Mouse (Mus musculus) MEL (cell line): ENCODE measurements at regions not wholly inside any gene's neighbourhood (a gene's known extent, or its start where the extent isn't known, plus 50 kb on each side); places are given as distances from the start of the nearest gene placed in this dataset.

Source experiments
- DNase-seq: peaks from one replicate; pipeline ENCODE4 v3.0.0; 2011; ENCODE audit warnings: low read depth, low spot score
- H3K27ac ChIP-seq: 2 replicates; pipeline ENCODE4 v1.5.1; 2012; ENCODE audit warnings: low read depth, mild to moderate bottlenecking, control low read depth, low read length, moderate library complexity; ENCODE audit not compliant: control insufficient read depth
- H3K27me3 ChIP-seq, 2 experiments: fragments of 150-350 bp in 1 of 2; sonication (generic) in 1 of 2; 2 replicates each; pipeline ENCODE4 v1.6.1; 2012; ENCODE audit warnings: low read length in 2 of 2, mild to moderate bottlenecking in 2 of 2, improper control_type of control experiment in 1 of 2, moderate library complexity in 1 of 2; ENCODE audit not compliant: insufficient read depth in 2 of 2, control insufficient read depth in 1 of 2
- H3K36me3 ChIP-seq, 2 experiments: 2 replicates each; pipeline ENCODE4 v1.6.1; 2012 to 2014; ENCODE audit warnings: low read length in 2 of 2, improper control_type of control experiment in 1 of 2, inconsistent platforms in 1 of 2, mild to moderate bottlenecking in 1 of 2; ENCODE audit not compliant: insufficient read depth in 2 of 2, control insufficient read depth in 1 of 2
- H3K4me1 ChIP-seq, 2 experiments: fragments of 150-350 bp in 1 of 2; sonication (generic) in 1 of 2; 2 replicates each; pipeline ENCODE4 v1.6.1; 2012; ENCODE audit warnings: low read length in 2 of 2, improper control_type of control experiment in 1 of 2, mild to moderate bottlenecking in 1 of 2; ENCODE audit not compliant: insufficient read depth in 2 of 2, control insufficient read depth in 1 of 2
- H3K4me3 ChIP-seq, 2 experiments: fragments of 150-350 bp in 1 of 2; sonication (generic) in 1 of 2; 2 replicates each; pipeline ENCODE4 v1.5.1; 2012; ENCODE audit warnings: low read depth in 2 of 2, low read length in 2 of 2, mild to moderate bottlenecking in 2 of 2, moderate library complexity in 2 of 2, control low read depth in 1 of 2, improper control_type of control experiment in 1 of 2; ENCODE audit not compliant: control insufficient read depth in 1 of 2, insufficient read depth in 1 of 2
- H3K79me2 ChIP-seq: 2 replicates; pipeline ENCODE4 v1.6.1; 2012; ENCODE audit warnings: mild to moderate bottlenecking, low read length, moderate library complexity; ENCODE audit not compliant: control insufficient read depth, poor library complexity, insufficient read depth
- H3K9ac ChIP-seq: 2 replicates; pipeline ENCODE4 v1.6.1; 2012; ENCODE audit warnings: low read depth, mild to moderate bottlenecking, control low read depth, low read length, moderate library complexity; ENCODE audit not compliant: control insufficient read depth, poor library complexity, severe bottlenecking
- H3K9me3 ChIP-seq: fragments of 150-350 bp; sonication (generic); replicated peaks from 2 replicates; pipeline ENCODE4 v1.6.1; 2012; ENCODE audit warnings: mild to moderate bottlenecking, low read length, improper control_type of control experiment, moderate library complexity; ENCODE audit not compliant: insufficient read depth
- CHD2 ChIP-seq: IDR thresholded peaks from 2 replicates; pipeline ENCODE4 v1.6.1; 2011; ENCODE audit warnings: low read length, improper control_type of control experiment
- ELF1 ChIP-seq: IDR thresholded peaks from 2 replicates; pipeline ENCODE4 v1.6.1; 2014; ENCODE audit warnings: low read depth, mild to moderate bottlenecking, inconsistent platforms, low read length, improper control_type of control experiment, moderate library complexity
- ETS1 ChIP-seq: IDR thresholded peaks from 2 replicates; pipeline ENCODE4 v1.6.1; 2012; ENCODE audit warnings: low read depth, mild to moderate bottlenecking, inconsistent platforms, low read length, improper control_type of control experiment, moderate library complexity
- GABPA ChIP-seq: IDR thresholded peaks from 2 replicates; pipeline ENCODE4 v1.6.1; 2012; ENCODE audit warnings: low read depth, mild to moderate bottlenecking, inconsistent platforms, low read length, improper control_type of control experiment, moderate library complexity
- MAFK ChIP-seq: IDR thresholded peaks from 2 replicates; pipeline ENCODE4 v1.6.1; 2011; ENCODE audit warnings: low read depth, mild to moderate bottlenecking, low read length, improper control_type of control experiment, borderline replicate concordance
- MAZ ChIP-seq: IDR thresholded peaks from 2 replicates; pipeline ENCODE4 v1.6.1; 2012; ENCODE audit warnings: low read depth, mild to moderate bottlenecking, inconsistent platforms, low read length, improper control_type of control experiment
- NELFE ChIP-seq: IDR thresholded peaks from 2 replicates; pipeline ENCODE4 v1.6.1; 2011; ENCODE audit warnings: low read depth, low read length, improper control_type of control experiment
- NRF1 ChIP-seq: IDR thresholded peaks from 2 replicates; pipeline ENCODE4 v1.6.1; 2014; ENCODE audit warnings: low read depth, mild to moderate bottlenecking, inconsistent platforms, low read length, improper control_type of control experiment, moderate library complexity; ENCODE audit not compliant: poor library complexity, insufficient read depth, severe bottlenecking
- POLR2A ChIP-seq, 2 experiments: IDR thresholded peaks; 2 replicates each; pipeline ENCODE4 v1.6.1; 2011 to 2012; ENCODE audit warnings: low read length in 2 of 2, mild to moderate bottlenecking in 2 of 2, control low read depth in 1 of 2, improper control_type of control experiment in 1 of 2, low read depth in 1 of 2, moderate library complexity in 1 of 2; ENCODE audit not compliant: control insufficient read depth in 1 of 2, insufficient read depth in 1 of 2, poor library complexity in 1 of 2
- RAD21 ChIP-seq: IDR thresholded peaks from 2 replicates; pipeline ENCODE4 v1.6.1; 2011; ENCODE audit warnings: mild to moderate bottlenecking, low read depth, low read length, improper control_type of control experiment
- TAL1 ChIP-seq: IDR thresholded peaks from 2 replicates; pipeline ENCODE4 v1.6.1; 2012; ENCODE audit warnings: mild to moderate bottlenecking, inconsistent platforms, low read length, moderate library complexity, mixed read lengths
- TBP ChIP-seq: IDR thresholded peaks from 2 replicates; pipeline ENCODE4 v1.8.0; 2011; ENCODE audit warnings: low read depth, low read length, improper control_type of control experiment
- UBTF ChIP-seq: IDR thresholded peaks from 2 replicates; pipeline ENCODE4 v1.6.1; 2012; ENCODE audit warnings: low read depth, mild to moderate bottlenecking, inconsistent platforms, low read length, improper control_type of control experiment, moderate library complexity, borderline replicate concordance; ENCODE audit not compliant: insufficient read depth
- USF2 ChIP-seq, 2 experiments: IDR thresholded peaks; 2 replicates each; pipeline ENCODE4 v1.6.1; 2011 to 2012; ENCODE audit warnings: improper control_type of control experiment in 2 of 2, low read length in 2 of 2, borderline replicate concordance in 1 of 2, inconsistent platforms in 1 of 2, low read depth in 1 of 2, mild to moderate bottlenecking in 1 of 2; ENCODE audit not compliant: insufficient read depth in 1 of 2
- ZC3H11A ChIP-seq: IDR thresholded peaks from 2 replicates; pipeline ENCODE4 v1.6.1; 2012; ENCODE audit warnings: low read depth, mild to moderate bottlenecking, inconsistent platforms, low read length, improper control_type of control experiment
- ZNF384 ChIP-seq: IDR thresholded peaks from 2 replicates; pipeline ENCODE4 v1.6.1; 2012; ENCODE audit warnings: low read depth, mild to moderate bottlenecking, inconsistent platforms, low read length, improper control_type of control experiment

- no peak overlapping the region for H3K27ac ChIP-seq
- H3K4me3 ChIP-seq: no peak overlapping the region
- TF ChIP-seq POLR2A (IDR thresholded peaks at IDR 0.05; ENCODE audit: control insufficient read depth in 1 of 2, insufficient read depth in 1 of 2, low read depth in 1 of 2, low read length in 2 of 2, poor library complexity in 1 of 2): no peak
- no peak for TF ChIP-seq CHD2
- no peak for TF ChIP-seq MAZ
- no peak for TF ChIP-seq MAFK
- TF ChIP-seq RAD21: no peak
- TF ChIP-seq USF2 (IDR thresholded peaks at IDR 0.05; ENCODE audit: borderline replicate concordance in 1 of 2, insufficient read depth in 1 of 2, low read depth in 1 of 2, low read length in 2 of 2): no peak
- no peaks in the 10 kb centered on the region for H3K79me2 ChIP-seq
- H3K9ac ChIP-seq: no peak overlapping the region
- no peaks in the 10 kb centered on the region for H3K4me1 ChIP-seq
- no peaks in the 10 kb centered on the region for H3K9me3 ChIP-seq
- H3K27me3 ChIP-seq: no peaks in the 10 kb centered on the region
- no peak for DNase-seq
- no peaks in the 10 kb centered on the region for H3K36me3 ChIP-seq
Observed at GRCm38 (mm10) chr12:109896906-109897305, 296.8 kb upstream of the Rtl1 start.

- Histone ChIP-seq H3K9me3 (no peaks in the 10 kb centered on the region), H3K36me3 (no peaks in the 10 kb centered on the region), H3K4me3 (no peak overlapping the region), H3K4me1 (no peaks in the 10 kb centered on the region), H3K79me2 (no peaks in the 10 kb centered on the region), H3K9ac (no peak overlapping the region), H3K27me3 (no peaks in the 10 kb centered on the region), H3K27ac (no peak overlapping the region)
- no peak for DNase-seq
- TF ChIP-seq USF2 (IDR thresholded peaks at IDR 0.05; ENCODE audit: borderline replicate concordance in 1 of 2, insufficient read depth in 1 of 2, low read depth in 1 of 2, low read length in 2 of 2) (no peak), GABPA (no peak), UBTF (no peak), NRF1 (no peak)
Observed at GRCm38 (mm10) chr12:109897861-109898385, 297.8 kb upstream of the Rtl1 start.

GRCm38 (mm10) chr12:109899420-109899819 lies 299.3 kb upstream of the Rtl1 start:
- H3K79me2 ChIP-seq: no peaks in the 10 kb centered on the region
- no peaks in the 10 kb centered on the region for H3K27me3 ChIP-seq
- no peaks in the 10 kb centered on the region for H3K9me3 ChIP-seq
- no peak overlapping the region for H3K4me3 ChIP-seq
- H3K9ac ChIP-seq: no peak overlapping the region
- DNase-seq: no peak
- no peak for TF ChIP-seq ETS1
- TF ChIP-seq TAL1: no peak
- no peak for TF ChIP-seq NELFE
- no peak for TF ChIP-seq TBP
- TF ChIP-seq ZNF384: no peak
- no peak for TF ChIP-seq POLR2A (IDR thresholded peaks at IDR 0.05; ENCODE audit: control insufficient read depth in 1 of 2, insufficient read depth in 1 of 2, low read depth in 1 of 2, low read length in 2 of 2, poor library complexity in 1 of 2)
- no peak for TF ChIP-seq ZC3H11A
- TF ChIP-seq ELF1: no peak
- H3K36me3 ChIP-seq: no peaks in the 10 kb centered on the region
- H3K27ac ChIP-seq: no peak overlapping the region
- no peaks in the 10 kb centered on the region for H3K4me1 ChIP-seq
